Mouse (Mus musculus) midbrain, embryonic 11.5 days (tissue): ENCODE measurements around the gene Ddi2. TPM values are rescaled to one million over a fixed set of nuclear protein-coding genes. Genes with fewer than 3 reads are reported as not detected.

Source experiments
- ATAC-seq: fragments of 200-750 bp; cut with Nextera tagmentation; 2 replicates; pipeline ENCODE4 v1.8.0; 2017; ENCODE audit warnings: moderate TSS enrichment, moderate library complexity; ENCODE audit not compliant: low FRiP score
- DNase-seq: peaks from one replicate; pipeline ENCODE4 v3.0.0; 2015; ENCODE audit warnings: low spot score; ENCODE audit errors: missing footprints
- H3K27ac ChIP-seq: fragments of 300-500 bp; sonication (generic); 2 replicates; pipeline ENCODE4 v1.5.1; 2014; ENCODE audit warnings: low read depth, low read length
- H3K27me3 ChIP-seq: fragments of 300-500 bp; sonication (generic); 2 replicates; pipeline ENCODE4 v1.6.1; 2014; ENCODE audit warnings: mild to moderate bottlenecking, low read length, moderate library complexity, mixed read lengths; ENCODE audit not compliant: control insufficient read depth, insufficient read depth
- H3K36me3 ChIP-seq: fragments of 300-500 bp; sonication (generic); 2 replicates; pipeline ENCODE4 v1.6.1; 2014; ENCODE audit warnings: mild to moderate bottlenecking, low read length, moderate library complexity, mixed read lengths; ENCODE audit not compliant: control insufficient read depth, insufficient read depth
- H3K4me1 ChIP-seq: fragments of 300-500 bp; sonication (generic); 2 replicates; pipeline ENCODE4 v1.6.1; 2014; ENCODE audit warnings: low read length; ENCODE audit not compliant: control insufficient read depth, insufficient read depth
- H3K4me2 ChIP-seq: fragments of 300-500 bp; sonication (generic); 2 replicates; pipeline ENCODE4 v1.6.1; 2014; ENCODE audit warnings: mild to moderate bottlenecking, moderate library complexity
- H3K4me3 ChIP-seq: fragments of 300-500 bp; sonication (generic); 2 replicates; pipeline ENCODE4 v1.5.1; 2014; ENCODE audit warnings: low read depth, low read length
- H3K9ac ChIP-seq: fragments of 300-500 bp; sonication (generic); 2 replicates; pipeline ENCODE4 v1.6.1; 2014; ENCODE audit warnings: low read length
- H3K9me3 ChIP-seq: fragments of 300-500 bp; sonication (generic); 2 replicates; pipeline ENCODE4 v1.6.1; 2016; ENCODE audit warnings: low read length; ENCODE audit not compliant: control insufficient read depth
- WGBS: fragments of 180-500 bp; shearing (Covaris S2); extraction: QIAGEN DNeasy Blood & Tissue Kit; methylation state at CpG from one replicate; pipeline ENCODE4 v1.1.7; 2014; 5-methylcytosine and 5-hydroxymethylcytosine counted together
- polyA plus RNA-seq: library from polyadenylated mRNA; unstranded; fragments of >200 nt; fragmentation: Nextera tagmentation; extraction: Ambion mirVana; gene quantifications from 2 replicates; pipeline ENCODE4 v1.2.1, GENCODE M21; 2014

Gene Ddi2
- polyA plus RNA-seq, 1 experiment from 2014 or later, result 18.1 TPM

DNA sequence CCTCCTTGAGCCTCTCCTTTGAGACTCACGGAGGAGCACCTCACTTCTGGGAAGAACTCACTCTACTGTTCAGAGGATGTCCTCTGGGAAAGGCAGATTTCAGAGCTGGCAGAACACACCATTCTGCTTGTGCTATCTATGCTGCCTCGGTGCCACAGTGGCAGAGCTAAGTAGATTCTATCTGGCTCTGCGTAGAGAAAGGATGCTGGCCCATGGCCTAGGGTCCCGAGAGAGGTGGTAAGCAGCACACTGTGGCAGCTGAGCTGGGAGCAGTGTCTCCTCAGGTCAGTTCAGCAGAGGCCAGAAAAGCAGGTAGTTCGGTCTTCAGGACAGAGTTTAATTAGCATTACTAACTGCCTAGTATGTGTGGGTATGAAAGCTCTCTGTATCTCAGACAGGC lies 75.0 kb downstream of the Ddi2 start:
- no peak overlapping the region for H3K4me2 ChIP-seq
- no peaks in the 10 kb centered on the region for H3K4me1 ChIP-seq
- H3K27ac ChIP-seq, result no peak overlapping the region
- no peaks in the 10 kb centered on the region for H3K27me3 ChIP-seq
- no peak for ATAC-seq
- 96% methylated on average over 5 of the region's 5 CpGs for WGBS
- H3K9me3 ChIP-seq, result no peaks in the 10 kb centered on the region
- no peak for DNase-seq
- no peaks in the 10 kb centered on the region for H3K36me3 ChIP-seq
- H3K4me3 ChIP-seq, result no peak overlapping the region
- H3K9ac ChIP-seq, result no peak overlapping the region

DNA sequence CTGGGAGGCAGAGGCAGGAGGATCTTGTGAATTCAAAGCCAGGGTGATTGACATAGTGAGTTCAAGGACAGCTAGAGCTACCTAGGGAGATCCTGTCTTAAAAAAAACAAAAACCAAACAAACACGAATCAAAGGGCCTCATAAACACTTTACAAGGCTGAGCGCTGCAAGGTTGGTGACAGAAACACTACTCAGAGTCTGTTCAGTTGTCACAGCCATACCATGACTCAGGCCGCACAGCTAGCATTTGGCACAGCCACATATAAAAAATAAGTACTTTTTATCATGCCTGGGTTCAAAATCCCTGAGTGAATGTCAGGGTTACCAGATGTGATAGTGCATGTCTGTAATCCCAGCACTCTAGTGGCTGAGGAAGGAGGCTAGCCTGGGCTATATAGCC lies 76.0 kb downstream of the Ddi2 start:
- H3K4me2 ChIP-seq, result no peak overlapping the region
- WGBS, result 92% methylated on average over 3 of the region's 3 CpGs
- no peak overlapping the region for H3K9ac ChIP-seq
- no peak overlapping the region for H3K4me3 ChIP-seq
- H3K4me1 ChIP-seq, result no peaks in the 10 kb centered on the region
- no peak for ATAC-seq
- H3K36me3 ChIP-seq, result no peaks in the 10 kb centered on the region
- no peak for DNase-seq
- no peak overlapping the region for H3K27ac ChIP-seq
- H3K27me3 ChIP-seq, result no peaks in the 10 kb centered on the region
- no peaks in the 10 kb centered on the region for H3K9me3 ChIP-seq

DNA sequence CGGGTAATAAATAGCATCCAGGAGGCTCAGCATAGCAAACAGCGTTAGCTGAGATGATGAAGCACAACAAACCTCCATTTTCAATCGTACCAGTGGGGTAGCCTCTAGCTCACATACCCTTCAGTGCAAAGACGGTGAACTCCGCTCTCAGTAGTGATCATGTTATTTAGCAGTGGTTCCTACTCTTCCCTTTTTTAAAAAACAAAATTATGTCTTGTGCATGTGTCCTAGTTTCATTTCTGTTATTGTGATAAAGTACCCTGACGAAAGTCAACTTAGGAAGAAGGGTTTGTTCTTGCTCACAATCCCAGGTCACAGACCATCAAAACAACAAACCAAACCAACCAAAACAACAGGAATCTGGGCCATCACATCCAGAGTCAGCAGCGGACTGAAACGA lies 77.2 kb downstream of the Ddi2 start:
- H3K36me3 ChIP-seq, result no peaks in the 10 kb centered on the region
- no peak overlapping the region for H3K4me2 ChIP-seq
- no peak overlapping the region for H3K27ac ChIP-seq
- no peak overlapping the region for H3K9ac ChIP-seq
- H3K9me3 ChIP-seq, result no peaks in the 10 kb centered on the region
- 94% methylated on average over 8 of the region's 8 CpGs for WGBS
- DNase-seq, result no peak
- H3K4me3 ChIP-seq, result no peak overlapping the region
- no peaks in the 10 kb centered on the region for H3K27me3 ChIP-seq
- H3K4me1 ChIP-seq, result no peaks in the 10 kb centered on the region
- ATAC-seq, result no peak

DNA sequence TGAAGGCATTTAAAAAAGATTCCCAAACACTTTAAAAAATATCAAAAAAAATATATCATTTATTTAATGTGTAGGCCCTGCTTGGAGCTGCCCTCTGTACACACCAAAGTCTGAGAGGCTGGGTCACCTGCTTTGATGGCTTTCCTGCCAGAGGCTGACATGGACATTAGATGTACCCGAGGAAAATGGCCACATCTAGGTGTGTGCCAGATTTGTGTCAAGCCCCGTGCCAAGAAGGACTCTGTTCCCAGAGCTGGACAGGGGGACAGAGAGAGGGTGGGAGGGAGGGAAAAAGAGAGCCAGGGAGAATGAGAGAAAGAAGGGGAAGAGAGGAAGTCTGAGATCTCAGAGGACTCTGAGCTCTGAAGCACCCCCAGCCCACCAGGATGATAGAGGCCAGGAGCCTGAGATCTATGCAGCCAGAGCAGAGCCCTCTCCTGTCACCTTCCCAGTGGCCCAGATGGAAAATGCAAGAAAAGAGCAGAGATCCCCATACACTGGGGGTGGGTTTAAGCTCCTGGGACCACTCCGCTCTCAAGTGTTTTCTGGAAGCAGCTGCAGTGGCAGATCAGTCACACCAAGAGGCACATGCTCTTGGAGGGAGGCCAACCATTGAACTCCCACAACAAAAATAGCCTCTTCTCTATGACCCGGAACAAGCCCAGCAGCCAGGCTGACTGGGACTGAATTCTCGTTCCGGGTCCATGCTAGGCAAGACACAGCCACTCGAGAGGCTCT lies 79.9 kb downstream of the Ddi2 start:
- DNase-seq, result no peak
- H3K4me1 ChIP-seq, result no peaks in the 10 kb centered on the region
- H3K4me3 ChIP-seq, result no peak overlapping the region
- no peaks in the 10 kb centered on the region for H3K27me3 ChIP-seq
- ATAC-seq, result no peak
- peaks cover 2% of the 10 kb centered on the region; the same call in 1 of the 2 replicates for H3K36me3 ChIP-seq
- H3K27ac ChIP-seq, result no peak overlapping the region
- no peak overlapping the region for H3K4me2 ChIP-seq
- H3K9me3 ChIP-seq, result no peaks in the 10 kb centered on the region
- no peak overlapping the region for H3K9ac ChIP-seq
- 71% methylated on average over 7 of the region's 7 CpGs for WGBS

DNA sequence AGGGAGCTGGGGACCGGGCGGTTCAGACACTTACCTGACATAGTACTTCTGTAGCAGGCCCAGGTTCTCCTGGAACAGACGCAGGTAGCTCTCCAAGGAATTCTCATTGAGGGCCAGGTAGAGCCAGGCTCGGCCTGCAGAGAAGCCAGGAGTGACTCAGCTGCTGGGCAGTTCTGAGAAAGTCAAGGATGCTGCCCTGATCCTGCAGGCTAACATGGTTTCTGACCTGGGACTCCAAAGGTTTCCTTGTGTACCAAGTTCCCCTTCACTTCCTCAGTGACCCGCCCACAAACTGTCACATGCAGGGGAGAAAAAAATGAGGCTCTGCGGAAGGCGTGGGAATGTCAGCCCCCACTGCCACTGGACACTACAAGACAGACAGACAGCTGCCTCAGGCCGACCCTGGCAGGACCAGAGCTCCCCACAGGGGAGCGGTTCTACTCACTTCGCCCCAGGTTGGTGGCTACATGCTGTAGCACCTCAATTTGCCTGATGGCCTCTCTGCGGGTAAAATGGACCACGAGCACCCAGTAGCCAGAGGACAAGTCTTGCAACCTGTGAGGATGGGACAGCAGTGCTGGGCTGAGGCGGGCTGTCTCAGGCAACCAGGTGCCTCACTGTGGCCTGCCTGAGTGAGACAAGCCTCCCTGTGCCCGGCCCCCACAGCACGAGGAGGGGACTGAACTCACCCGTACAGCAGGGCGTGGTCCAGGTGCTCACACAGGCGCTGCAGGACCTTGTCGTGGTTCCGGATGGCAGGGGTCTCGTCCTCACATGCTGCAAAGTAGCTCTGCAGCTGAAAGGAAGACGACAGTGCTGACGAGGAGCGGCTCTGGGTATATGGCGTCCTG lies 81.0 kb downstream of the Ddi2 start:
- H3K4me1 ChIP-seq, result no peaks in the 10 kb centered on the region
- H3K4me2 ChIP-seq, result no peak overlapping the region
- 89% methylated on average over 25 of the region's 25 CpGs for WGBS
- no peak overlapping the region for H3K27ac ChIP-seq
- H3K27me3 ChIP-seq, result no peaks in the 10 kb centered on the region
- peaks cover 2% of the 10 kb centered on the region; the same call in 1 of the 2 replicates for H3K36me3 ChIP-seq
- H3K4me3 ChIP-seq, result no peak overlapping the region
- no peak for DNase-seq
- no peaks in the 10 kb centered on the region for H3K9me3 ChIP-seq
- H3K9ac ChIP-seq, result no peak overlapping the region
- ATAC-seq, result no peak

DNA sequence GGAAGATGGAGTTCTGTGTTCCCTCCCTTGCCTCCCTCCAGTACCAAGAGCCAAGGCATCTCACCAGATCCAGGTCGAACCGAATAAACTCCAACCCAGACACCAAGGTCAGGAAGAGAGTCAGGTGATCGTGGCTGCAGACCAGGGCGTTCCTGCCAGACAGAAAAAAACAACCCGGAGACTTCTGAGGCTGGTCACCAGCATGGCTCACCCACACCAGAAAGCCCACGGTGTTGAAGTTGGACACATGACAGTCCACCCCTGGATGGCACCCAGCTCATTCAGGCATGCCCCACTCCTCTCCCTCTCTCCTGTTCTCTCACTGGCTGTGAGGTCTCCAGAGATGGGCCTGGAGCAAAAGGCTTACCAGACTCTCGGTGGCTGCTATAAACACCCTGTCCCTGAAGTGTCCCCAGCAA lies 81.9 kb downstream of the Ddi2 start:
- WGBS, result 86% methylated on average over 7 of the region's 7 CpGs
- H3K27me3 ChIP-seq, result no peaks in the 10 kb centered on the region
- no peak overlapping the region for H3K27ac ChIP-seq
- no peak overlapping the region for H3K4me3 ChIP-seq
- DNase-seq (no peak), ATAC-seq (no peak)
- no peaks in the 10 kb centered on the region for H3K9me3 ChIP-seq
- H3K36me3 ChIP-seq, result peaks cover 2% of the 10 kb centered on the region; the same call in 1 of the 2 replicates
- no peak overlapping the region for H3K4me2 ChIP-seq
- H3K9ac ChIP-seq, result no peak overlapping the region
- no peaks in the 10 kb centered on the region for H3K4me1 ChIP-seq

DNA sequence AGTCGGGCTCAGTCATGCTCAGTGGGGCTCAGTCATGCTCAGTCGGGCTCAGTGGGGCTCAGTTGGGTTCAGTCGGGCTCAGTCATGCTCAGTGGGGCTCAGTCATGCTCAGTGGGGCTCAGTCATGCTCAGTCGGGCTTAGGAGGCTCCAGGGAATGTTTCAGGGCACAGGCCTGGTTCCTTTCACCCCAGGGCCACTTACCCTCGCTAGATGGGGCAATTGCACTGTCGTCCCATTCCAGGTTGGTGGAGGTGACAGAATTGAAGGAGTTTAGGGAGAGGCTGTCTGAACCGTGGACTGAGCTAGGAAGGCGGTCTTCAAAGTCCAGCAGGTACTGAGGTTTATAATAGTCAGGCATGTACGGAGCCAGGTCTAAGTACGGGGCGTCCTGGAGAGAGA lies 83.7 kb downstream of the Ddi2 start:
- Histone ChIP-seq H3K36me3 (peaks cover 2% of the 10 kb centered on the region; the same call in 1 of the 2 replicates), H3K27ac (no peak overlapping the region), H3K9me3 (no peaks in the 10 kb centered on the region), H3K4me1 (no peaks in the 10 kb centered on the region), H3K4me2 (no peak overlapping the region), H3K9ac (no peak overlapping the region), H3K4me3 (no peak overlapping the region), H3K27me3 (no peaks in the 10 kb centered on the region)
- ATAC-seq (no peak), DNase-seq (no peak)
- WGBS, result 55% methylated on average over 11 of the region's 11 CpGs

DNA sequence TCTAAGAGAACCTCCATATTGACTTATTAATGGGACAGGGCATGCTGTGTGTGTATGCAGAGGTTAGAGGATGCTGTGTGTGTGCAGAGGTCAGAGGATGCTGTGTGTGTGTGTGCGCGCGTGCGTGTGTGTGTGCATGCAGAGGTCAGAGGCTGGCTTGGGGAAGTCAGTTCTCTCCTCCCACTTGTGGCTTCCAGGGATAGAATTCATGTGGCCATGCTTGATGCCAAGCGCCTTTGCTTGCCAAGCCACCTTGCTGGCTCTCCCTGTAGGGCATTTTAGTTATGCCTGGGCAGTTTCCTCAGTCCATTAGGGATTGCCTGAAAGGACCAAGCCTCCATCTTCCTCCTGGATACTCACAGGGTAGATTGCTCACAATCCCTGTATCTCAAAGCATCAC lies 86.5 kb downstream of the Ddi2 start:
- no peak overlapping the region for H3K4me3 ChIP-seq
- H3K27ac ChIP-seq, result no peak overlapping the region
- DNase-seq (no peak), ATAC-seq (no peak)
- H3K9me3 ChIP-seq, result no peaks in the 10 kb centered on the region
- WGBS, result 86% methylated on average over 5 of the region's 5 CpGs
- H3K4me1 ChIP-seq, result no peaks in the 10 kb centered on the region
- no peaks in the 10 kb centered on the region for H3K27me3 ChIP-seq
- H3K36me3 ChIP-seq, result peaks cover 12% of the 10 kb centered on the region
- no peak overlapping the region for H3K9ac ChIP-seq
- no peak overlapping the region for H3K4me2 ChIP-seq

DNA sequence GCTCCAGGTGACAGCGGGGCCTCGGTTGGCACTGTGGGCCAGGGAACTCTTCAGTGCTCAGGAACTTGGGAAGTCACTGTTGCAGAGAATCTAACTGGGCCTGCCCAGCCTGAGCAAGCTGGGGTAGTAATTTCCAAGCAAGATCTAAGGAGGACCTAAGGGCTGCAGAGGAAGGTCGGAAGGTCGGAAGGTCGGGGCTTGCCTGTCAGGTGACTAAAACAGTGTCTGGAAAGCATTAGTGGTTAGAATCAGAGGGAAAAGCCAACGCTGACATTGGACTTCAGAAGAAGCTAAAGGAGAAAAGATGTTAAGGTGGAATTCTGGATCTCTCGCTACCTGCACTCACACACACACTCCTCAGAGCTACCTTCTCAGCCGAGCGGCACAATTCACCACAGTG lies 87.2 kb downstream of the Ddi2 start:
- Histone ChIP-seq H3K27ac (no peak overlapping the region), H3K4me2 (no peak overlapping the region), H3K9me3 (no peaks in the 10 kb centered on the region), H3K27me3 (no peaks in the 10 kb centered on the region), H3K9ac (no peak overlapping the region), H3K36me3 (peaks cover 17% of the 10 kb centered on the region), H3K4me3 (no peak overlapping the region), H3K4me1 (no peaks in the 10 kb centered on the region)
- ATAC-seq, result no peak
- no peak for DNase-seq
- WGBS, result 79% methylated on average over 9 of the region's 9 CpGs
